Mouse (Mus musculus) frontal cortex, adult (tissue): ENCODE results near the gene Etv3.

Experiments
- ATAC-seq: cut with Nextera tagmentation; 2 replicates; pipeline ENCODE4 v1.9.2; 2017; ENCODE audit warnings: mild to moderate bottlenecking, moderate library complexity, mixed read lengths; ENCODE audit not compliant: low TSS enrichment

The Etv3 gene

GRCm38 (mm10) chr3:87556668-87557278, 31.6 kb downstream of the Etv3 start:
- ATAC-seq, result no peak

GRCm38 (mm10) chr3:87560156-87560555, 34.9 kb downstream of the Etv3 start:
- no peak for ATAC-seq

GRCm38 (mm10) chr3:87561434-87561833, 36.2 kb downstream of the Etv3 start:
- ATAC-seq, result no peak

- peak; percentile 66 for ATAC-seq
Observed at GRCm38 (mm10) chr3:87562370-87562769, 37.2 kb downstream of the Etv3 start.

- no peak for ATAC-seq
Observed at GRCm38 (mm10) chr3:87563466-87563865, 38.3 kb downstream of the Etv3 start.

GRCm38 (mm10) chr3:87565623-87566022, 40.4 kb downstream of the Etv3 start:
- no peak for ATAC-seq

GRCm38 (mm10) chr3:87566066-87566465, 40.9 kb downstream of the Etv3 start:
- ATAC-seq, result peak; percentile 98

- ATAC-seq, result no peak
Observed at GRCm38 (mm10) chr3:87567497-87567896, 42.3 kb downstream of the Etv3 start.

- ATAC-seq, result no peak
Observed at GRCm38 (mm10) chr3:87568681-87569080, 43.5 kb downstream of the Etv3 start.

- no peak for ATAC-seq
Observed at GRCm38 (mm10) chr3:87575766-87576165, 50.6 kb downstream of the Etv3 start.

- ATAC-seq, result no peak
Observed at GRCm38 (mm10) chr3:87582259-87582658, 57.1 kb downstream of the Etv3 start.
